Mouse (Mus musculus): ENCODE measurements around the gene Supt7l. TPM values are rescaled to one million over a fixed set of nuclear protein-coding genes. Genes with fewer than 3 reads are reported as not detected.
A peak's percentile ranks its signal among the peaks of the same experiment; 100 is the strongest.
"Not testable (repeated sequence)": the region's sequence is repeated elsewhere in the genome, so short reads cannot be mapped to it uniquely, and the experiment has no call there.

The Supt7l gene
- 10 to 100 TPM; 17.7 to 19.5 TPM for total RNA-seq (2021)

GRCm38 (mm10) chr5:31527707-31528106 is at the start of gene Supt7l:
Gene Supt7l, minus strand, starts transcription at chr5:31527807.
- DNase-seq = not testable (repeated sequence)

- DNase-seq = peak in 1 of 2 experiments; percentile 17
These were observed 49.0 kb upstream of the Supt7l start for GRCm38 (mm10) chr5:31576539-31576975.

- DNase-seq = no peak
These were observed 46.1 kb upstream of the Supt7l start for GRCm38 (mm10) chr5:31573722-31574121.

- DNase-seq = peak; percentile 25 to 38
These were observed 43.5 kb upstream of the Supt7l start for GRCm38 (mm10) chr5:31571023-31571608.

GRCm38 (mm10) chr5:31567951-31568657 is 40.5 kb upstream of the Supt7l start:
- no peak for DNase-seq

GRCm38 (mm10) chr5:31566457-31566856 is 38.9 kb upstream of the Supt7l start:
- no peak for DNase-seq

- DNase-seq = no peak
These were observed 38.4 kb upstream of the Supt7l start for GRCm38 (mm10) chr5:31566026-31566425.

- DNase-seq = peak in 1 of 2 experiments; percentile 4
These were observed 37.4 kb upstream of the Supt7l start for GRCm38 (mm10) chr5:31564976-31565375.

GRCm38 (mm10) chr5:31563905-31564304 is 36.3 kb upstream of the Supt7l start:
- DNase-seq = no peak

- peak; percentile 60 to 72 for DNase-seq
These were observed 35.9 kb upstream of the Supt7l start for GRCm38 (mm10) chr5:31563496-31563895.

GRCm38 (mm10) chr5:31562036-31562666 is 34.5 kb upstream of the Supt7l start:
- peak; percentile 71 to 73 for DNase-seq

GRCm38 (mm10) chr5:31560352-31560751 is 32.7 kb upstream of the Supt7l start:
- no peak for DNase-seq

GRCm38 (mm10) chr5:31559401-31559800 is 31.8 kb upstream of the Supt7l start:
- no peak for DNase-seq

- no peak for DNase-seq
These were observed 7.6 kb upstream of the Supt7l start for GRCm38 (mm10) chr5:31535228-31535627.

- no peak for DNase-seq
These were observed 953 bp upstream of the Supt7l start for GRCm38 (mm10) chr5:31528560-31528959.

- no peak for DNase-seq
These were observed 408 bp downstream of the Supt7l start for GRCm38 (mm10) chr5:31527117-31527680.

GRCm38 (mm10) chr5:31526354-31527116 is 1.1 kb downstream of the Supt7l start, which contains the start of gene Slc4a1ap:
Gene Slc4a1ap, plus strand, starts transcription at chr5:31526995.
- peak; percentile 77 to 80 for DNase-seq

GRCm38 (mm10) chr5:31520556-31520955 is 7.1 kb downstream of the Supt7l start:
- DNase-seq = no peak

- no peak for DNase-seq
These were observed 15.1 kb downstream of the Supt7l start for GRCm38 (mm10) chr5:31512481-31512880.

- DNase-seq = no peak
These were observed 22.8 kb downstream of the Supt7l start for GRCm38 (mm10) chr5:31504843-31505242.

- peak; percentile 89 for DNase-seq
These were observed 32.9 kb downstream of the Supt7l start, which contains the start of gene Gpn1 for GRCm38 (mm10) chr5:31494513-31495297. Gene Gpn1, plus strand, starts transcription at chr5:31494741.

All from layer of hippocampus, postnatal 36 days (tissue).